Mouse (Mus musculus): ENCODE measurements around the gene Ppox. TPM values are rescaled to one million over a fixed set of nuclear protein-coding genes. Genes with fewer than 3 reads are reported as not detected.

Ppox gene
- polyA plus RNA-seq, 1 experiment from 2014 or later: 42.9 TPM

GRCm38 (mm10) chr1:171231844-171232243, 49.1 kb downstream of the Ppox start:
- 73% methylated on average over 4 of the region's 4 CpGs for whole genome bisulfite sequencing
- peaks cover 34% of the 10 kb centered on the region for H3K36me3 ChIP-seq (ENCODE audit: control insufficient read depth, insufficient read depth, low read length)
- no peaks in the 10 kb centered on the region for H3K9me3 ChIP-seq (ENCODE audit: control insufficient read depth, low read length)
- H3K4me1 ChIP-seq (ENCODE audit: control insufficient read depth in 2 of 2, insufficient read depth in 2 of 2, low read length in 2 of 2): peaks cover 4 to 5% of the 10 kb centered on the region in 2 experiments; a peak in 2 of 4 replicates
- no peaks in the 10 kb centered on the region for H3K27me3 ChIP-seq (ENCODE audit: control insufficient read depth, insufficient read depth, low read length)
- no peak overlapping the region for H3K9ac ChIP-seq (ENCODE audit: low read length)
- H3K4me3 ChIP-seq (ENCODE audit: control insufficient read depth in 1 of 2, insufficient read depth in 1 of 2, low read depth in 1 of 2, low read length in 2 of 2): no peak overlapping the region
- no peak overlapping the region for H3K4me2 ChIP-seq (ENCODE audit: low read length)
- no peak for ATAC-seq (ENCODE audit: insufficient number of reproducible peaks, insufficient read depth, low FRiP score, low read depth)
- H3K27ac ChIP-seq (replicated peaks in 1 of 2; ENCODE audit: control insufficient read depth in 1 of 2, insufficient read depth in 1 of 2, low read depth in 2 of 2, low read length in 2 of 2): no peak overlapping the region

GRCm38 (mm10) chr1:171230215-171230614, 50.8 kb downstream of the Ppox start:
- Histone ChIP-seq H3K36me3 (ENCODE audit: control insufficient read depth, insufficient read depth, low read length) (peaks cover 18% of the 10 kb centered on the region), H3K4me3 (ENCODE audit: control insufficient read depth in 1 of 2, insufficient read depth in 1 of 2, low read depth in 1 of 2, low read length in 2 of 2) (no peak overlapping the region), H3K9ac (ENCODE audit: low read length) (no peak overlapping the region), H3K4me1 (ENCODE audit: control insufficient read depth in 2 of 2, insufficient read depth in 2 of 2, low read length in 2 of 2) (peaks cover 0 to 5% of the 10 kb centered on the region in 2 experiments; a peak in 1 of 4 replicates), H3K27ac (replicated peaks in 1 of 2; ENCODE audit: control insufficient read depth in 1 of 2, insufficient read depth in 1 of 2, low read depth in 2 of 2, low read length in 2 of 2) (no peak overlapping the region), H3K9me3 (ENCODE audit: control insufficient read depth, low read length) (no peaks in the 10 kb centered on the region), H3K27me3 (ENCODE audit: control insufficient read depth, insufficient read depth, low read length) (no peaks in the 10 kb centered on the region), H3K4me2 (ENCODE audit: low read length) (no peak overlapping the region)
- no peak for ATAC-seq (ENCODE audit: insufficient number of reproducible peaks, insufficient read depth, low FRiP score, low read depth)
- 80% methylated on average over 3 of the region's 3 CpGs for WGBS

GRCm38 (mm10) chr1:171229750-171230149, 51.2 kb downstream of the Ppox start:
- 55% methylated on average over 6 of the region's 6 CpGs for WGBS
- H3K36me3 ChIP-seq (ENCODE audit: control insufficient read depth, insufficient read depth, low read length): peaks cover 13% of the 10 kb centered on the region

GRCm38 (mm10) chr1:171227879-171228278, 53.1 kb downstream of the Ppox start:
- H3K36me3 ChIP-seq (ENCODE audit: control insufficient read depth, insufficient read depth, low read length): no peaks in the 10 kb centered on the region

More at GRCm38 (mm10) chr1:171229750-171230149, 51.2 kb downstream of the Ppox start:
- Histone ChIP-seq H3K9me3 (ENCODE audit: control insufficient read depth, low read length) (no peaks in the 10 kb centered on the region), H3K27ac (replicated peaks in 1 of 2; ENCODE audit: control insufficient read depth in 1 of 2, insufficient read depth in 1 of 2, low read depth in 2 of 2, low read length in 2 of 2) (no peak overlapping the region), H3K4me3 (ENCODE audit: control insufficient read depth in 1 of 2, insufficient read depth in 1 of 2, low read depth in 1 of 2, low read length in 2 of 2) (no peak overlapping the region), H3K4me1 (ENCODE audit: control insufficient read depth in 2 of 2, insufficient read depth in 2 of 2, low read length in 2 of 2) (peaks cover 0 to 5% of the 10 kb centered on the region in 2 experiments; a peak in 1 of 4 replicates), H3K27me3 (ENCODE audit: control insufficient read depth, insufficient read depth, low read length) (no peaks in the 10 kb centered on the region), H3K9ac (ENCODE audit: low read length) (no peak overlapping the region), H3K4me2 (ENCODE audit: low read length) (no peak overlapping the region)
- ATAC-seq (ENCODE audit: insufficient number of reproducible peaks, insufficient read depth, low FRiP score, low read depth): no peak

GRCm38 (mm10) chr1:171226780-171227179, 54.2 kb downstream of the Ppox start:
- no peaks in the 10 kb centered on the region for H3K36me3 ChIP-seq (ENCODE audit: control insufficient read depth, insufficient read depth, low read length)
- ATAC-seq (ENCODE audit: insufficient number of reproducible peaks, insufficient read depth, low FRiP score, low read depth): no peak
- 49% methylated on average over 4 of the region's 4 CpGs for WGBS

More at GRCm38 (mm10) chr1:171227879-171228278, 53.1 kb downstream of the Ppox start:
- Histone ChIP-seq H3K4me1 (ENCODE audit: control insufficient read depth in 2 of 2, insufficient read depth in 2 of 2, low read length in 2 of 2) (peaks cover 0 to 7% of the 10 kb centered on the region in 2 experiments; a peak in 3 of 4 replicates), H3K9ac (ENCODE audit: low read length) (no peak overlapping the region), H3K27me3 (ENCODE audit: control insufficient read depth, insufficient read depth, low read length) (no peaks in the 10 kb centered on the region), H3K27ac (replicated peaks in 1 of 2; ENCODE audit: control insufficient read depth in 1 of 2, insufficient read depth in 1 of 2, low read depth in 2 of 2, low read length in 2 of 2) (no peak overlapping the region), H3K4me3 (ENCODE audit: control insufficient read depth in 1 of 2, insufficient read depth in 1 of 2, low read depth in 1 of 2, low read length in 2 of 2) (no peak overlapping the region), H3K4me2 (ENCODE audit: low read length) (no peak overlapping the region), H3K9me3 (ENCODE audit: control insufficient read depth, low read length) (no peaks in the 10 kb centered on the region)
- no peak for ATAC-seq (ENCODE audit: insufficient number of reproducible peaks, insufficient read depth, low FRiP score, low read depth)
- 91% methylated on average over 1 of the region's 1 CpGs for WGBS

More at GRCm38 (mm10) chr1:171226780-171227179, 54.2 kb downstream of the Ppox start:
- no peaks in the 10 kb centered on the region for H3K9me3 ChIP-seq (ENCODE audit: control insufficient read depth, low read length)
- H3K27me3 ChIP-seq (ENCODE audit: control insufficient read depth, insufficient read depth, low read length): no peaks in the 10 kb centered on the region
- H3K4me1 ChIP-seq (ENCODE audit: control insufficient read depth in 2 of 2, insufficient read depth in 2 of 2, low read length in 2 of 2): peaks cover 0 to 8% of the 10 kb centered on the region in 2 experiments; a peak in 3 of 4 replicates
- H3K4me3 ChIP-seq (ENCODE audit: control insufficient read depth in 1 of 2, insufficient read depth in 1 of 2, low read depth in 1 of 2, low read length in 2 of 2): no peak overlapping the region
- no peak overlapping the region for H3K27ac ChIP-seq (replicated peaks in 1 of 2; ENCODE audit: control insufficient read depth in 1 of 2, insufficient read depth in 1 of 2, low read depth in 2 of 2, low read length in 2 of 2)
- H3K4me2 ChIP-seq (ENCODE audit: low read length): no peak overlapping the region
- no peak overlapping the region for H3K9ac ChIP-seq (ENCODE audit: low read length)

Other genes with a start within 250 kb of the Ppox start
- 9.7 and 9.8 TPM in 2 replicates for gene Fcgr3, start 216.3 kb downstream of the Ppox start, polyA plus RNA-seq (2014; fragmentation: Nextera tagmentation; extraction: Ambion mirVana)
- gene Cfap126, start 167.3 kb downstream of the Ppox start, polyA plus RNA-seq (2014; fragmentation: Nextera tagmentation; extraction: Ambion mirVana): 3.0 and 4.7 TPM in 2 replicates
- gene Sdhc, start 130.6 kb downstream of the Ppox start, polyA plus RNA-seq (2014; fragmentation: Nextera tagmentation; extraction: Ambion mirVana): 622 and 642 TPM in 2 replicates
- not detected in 2 replicates for gene Mpz, start 130.5 kb downstream of the Ppox start, polyA plus RNA-seq (2014; fragmentation: Nextera tagmentation; extraction: Ambion mirVana)
- 58.8 TPM in 2 replicates for gene Pcp4l1, start 84.9 kb downstream of the Ppox start, polyA plus RNA-seq (2014; fragmentation: Nextera tagmentation; extraction: Ambion mirVana)
- gene Nr1i3, start 67.2 kb downstream of the Ppox start, polyA plus RNA-seq (2014; fragmentation: Nextera tagmentation; extraction: Ambion mirVana): 0.28 and 0.32 TPM in 2 replicates
- gene Tomm40l, start 58.7 kb downstream of the Ppox start, polyA plus RNA-seq (2014; fragmentation: Nextera tagmentation; extraction: Ambion mirVana): 54.2 and 58.4 TPM in 2 replicates
- 5.3 TPM in 2 replicates for gene Apoa2, start 56.1 kb downstream of the Ppox start, polyA plus RNA-seq (2014; fragmentation: Nextera tagmentation; extraction: Ambion mirVana)
- gene Fcer1g, start 46.8 kb downstream of the Ppox start, polyA plus RNA-seq (2014; fragmentation: Nextera tagmentation; extraction: Ambion mirVana): 30.1 and 37.7 TPM in 2 replicates
- 2.8 and 3.0 TPM in 2 replicates for gene Adamts4, start 30.8 kb downstream of the Ppox start, polyA plus RNA-seq (2014; fragmentation: Nextera tagmentation; extraction: Ambion mirVana)
- 541 and 561 TPM in 2 replicates for gene Ndufs2, start 29.8 kb downstream of the Ppox start, polyA plus RNA-seq (2014; fragmentation: Nextera tagmentation; extraction: Ambion mirVana)
- gene B4galt3, start 10.9 kb downstream of the Ppox start, polyA plus RNA-seq (2014; fragmentation: Nextera tagmentation; extraction: Ambion mirVana): 52.8 and 55.6 TPM in 2 replicates
- gene Usp21, start 6.8 kb upstream of the Ppox start, polyA plus RNA-seq (2014; fragmentation: Nextera tagmentation; extraction: Ambion mirVana): 43.2 and 45.5 TPM in 2 replicates
- gene Ufc1, start 13.8 kb upstream of the Ppox start, polyA plus RNA-seq (2014; fragmentation: Nextera tagmentation; extraction: Ambion mirVana): 96.0 and 111 TPM in 2 replicates
- 31.4 and 42.4 TPM in 2 replicates for gene Dedd, start 48.0 kb upstream of the Ppox start, polyA plus RNA-seq (2014; fragmentation: Nextera tagmentation; extraction: Ambion mirVana)
- 28.4 and 31.8 TPM in 2 replicates for gene Nit1, start 64.5 kb upstream of the Ppox start, polyA plus RNA-seq (2014; fragmentation: Nextera tagmentation; extraction: Ambion mirVana)
- 34.3 and 42.2 TPM in 2 replicates for gene Pfdn2, start 64.5 kb upstream of the Ppox start, polyA plus RNA-seq (2014; fragmentation: Nextera tagmentation; extraction: Ambion mirVana)
- 0.63 and 1.0 TPM in 2 replicates for gene Klhdc9, start 79.6 kb upstream of the Ppox start, polyA plus RNA-seq (2014; fragmentation: Nextera tagmentation; extraction: Ambion mirVana)
- 0.12 TPM in 1 of 2 replicates, not detected in the other for gene Nectin4, start 88.9 kb upstream of the Ppox start, polyA plus RNA-seq (2014; fragmentation: Nextera tagmentation; extraction: Ambion mirVana)
- gene Arhgap30, start 107.8 kb upstream of the Ppox start, polyA plus RNA-seq (2014; fragmentation: Nextera tagmentation; extraction: Ambion mirVana): 0.54 and 0.62 TPM in 2 replicates
- 46.7 and 58.5 TPM in 2 replicates for gene Usf1, start 130.1 kb upstream of the Ppox start, polyA plus RNA-seq (2014; fragmentation: Nextera tagmentation; extraction: Ambion mirVana)
- 1.5 and 2.1 TPM in 2 replicates for gene Tstd1, start 137.7 kb upstream of the Ppox start, polyA plus RNA-seq (2014; fragmentation: Nextera tagmentation; extraction: Ambion mirVana)
- 70.9 and 74.7 TPM in 2 replicates for gene F11r, start 156.3 kb upstream of the Ppox start, polyA plus RNA-seq (2014; fragmentation: Nextera tagmentation; extraction: Ambion mirVana)
- 12.9 and 14.4 TPM in 2 replicates for gene Alyref2, start 222.3 kb upstream of the Ppox start, polyA plus RNA-seq (2014; fragmentation: Nextera tagmentation; extraction: Ambion mirVana)

All from heart, embryonic 14.5 days (tissue).